Mouse (Mus musculus): ENCODE data around the gene Fcor. TPM values are rescaled to one million over a fixed set of nuclear protein-coding genes. Genes with fewer than 3 reads are reported as not detected.

The Fcor gene
- total and polyA plus RNA-seq, 3 experiments = 0.84 TPM; not detected in 2

DNA sequence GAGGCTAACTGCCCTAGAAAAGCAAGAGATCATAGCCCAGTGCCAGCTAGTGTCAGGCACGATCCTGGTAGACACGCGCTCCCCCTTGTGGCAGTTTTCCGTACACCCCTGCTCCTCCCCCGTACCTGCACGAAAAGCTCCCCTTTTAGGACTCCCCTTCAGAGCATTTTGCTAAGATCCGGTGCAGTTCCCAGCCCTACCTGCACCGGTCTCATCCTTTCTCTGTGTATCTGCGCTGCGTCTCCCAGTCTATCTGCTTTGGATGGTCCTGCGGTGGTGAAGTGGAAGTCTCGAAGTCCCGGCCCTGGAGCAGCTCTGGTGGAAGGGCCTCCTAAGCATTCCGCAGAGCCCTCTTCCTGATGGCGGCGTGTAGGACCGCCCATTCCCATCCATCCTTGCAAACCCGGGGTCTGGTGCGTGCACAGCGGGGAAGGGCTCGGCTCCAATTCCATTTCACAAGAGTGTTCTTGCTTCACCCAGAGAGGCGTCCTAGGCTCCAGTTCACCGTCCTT is at the start of gene Fcor (continued):
- no peak for TF ChIP-seq USF1 (IDR thresholded peaks at IDR 0.05; ENCODE audit: low read depth, low read length)
- no peak; the same call in 1 of the 2 replicates for TF ChIP-seq SIN3A (IDR thresholded peaks at IDR 0.05; ENCODE audit: low read length)

DNA sequence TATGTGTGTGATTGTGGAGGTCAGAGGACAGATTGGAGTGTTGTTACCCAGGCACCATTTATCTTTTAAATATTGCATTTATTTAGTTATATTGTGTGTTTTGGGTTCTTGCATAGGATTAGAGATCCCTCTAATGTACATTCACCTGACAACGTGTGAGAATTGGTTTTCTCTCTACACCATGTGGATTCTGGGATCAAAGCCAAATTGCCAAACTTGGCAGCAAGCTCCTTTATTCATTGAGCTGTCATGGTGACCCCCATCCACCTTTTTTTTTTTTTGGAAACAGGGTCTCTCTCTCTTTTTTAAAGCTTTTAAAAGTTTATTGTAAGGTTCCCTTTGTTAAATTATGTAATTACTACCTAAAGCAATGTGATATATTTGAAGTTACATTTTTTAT is 48.9 kb upstream of the Fcor start:
- no peaks in the 10 kb centered on the region for H3K9me3 ChIP-seq (replicated peaks; ENCODE audit: insufficient read depth, low read length)
- TF ChIP-seq MAFK (IDR thresholded peaks at IDR 0.05; ENCODE audit: borderline replicate concordance, low read depth, low read length) = no peak
- TF ChIP-seq CHD1 (IDR thresholded peaks at IDR 0.05; ENCODE audit: low read depth, low read length) = no peak
- no peak for TF ChIP-seq KAT2A (conservative IDR thresholded peaks at IDR 0.05; ENCODE audit: low read depth, low read length)
- TF ChIP-seq MEF2A (IDR thresholded peaks at IDR 0.05; ENCODE audit: extremely low read depth, insufficient replicate concordance, low read depth, low read length, poor library complexity, severe bottlenecking) = no peak
- no peak for TF ChIP-seq SMC3 (IDR thresholded peaks at IDR 0.05; ENCODE audit: low read depth, low read length)
- TF ChIP-seq E2F4 (IDR thresholded peaks at IDR 0.05; ENCODE audit: borderline replicate concordance, low read depth, low read length) = no peak
- no peak for TF ChIP-seq POLR2A (IDR thresholded peaks at IDR 0.05; ENCODE audit: control insufficient read depth in 1 of 2, insufficient read depth in 1 of 2, low read depth in 1 of 2, low read length in 2 of 2, poor library complexity in 1 of 2)
- no peak for TF ChIP-seq USF1 (IDR thresholded peaks at IDR 0.05; ENCODE audit: low read depth, low read length)
- TF ChIP-seq ELF1 (IDR thresholded peaks at IDR 0.05; ENCODE audit: low read depth, low read length) = no peak
- TF ChIP-seq POLR2AphosphoS2 (IDR thresholded peaks at IDR 0.05; ENCODE audit: low read length) = no peak
- TF ChIP-seq BHLHE40 (IDR thresholded peaks at IDR 0.05; ENCODE audit: borderline replicate concordance, low read depth, low read length) = no peak
- TF ChIP-seq TAL1 (IDR thresholded peaks at IDR 0.05; ENCODE audit: low read length) = no peak
- H3K4me1 ChIP-seq (ENCODE audit: control insufficient read depth in 1 of 2, insufficient read depth in 2 of 2, low read length in 2 of 2) = no peaks in the 10 kb centered on the region
- DNase-seq (ENCODE audit: low read depth, low spot score) = no peak
- no peaks in the 10 kb centered on the region for H3K36me3 ChIP-seq (ENCODE audit: control insufficient read depth in 1 of 2, insufficient read depth in 2 of 2, low read length in 2 of 2)
- H3K4me3 ChIP-seq (ENCODE audit: control insufficient read depth in 1 of 2, insufficient read depth in 1 of 2, low read depth in 2 of 2, low read length in 2 of 2) = no peak overlapping the region
- no peaks in the 10 kb centered on the region for H3K27me3 ChIP-seq (ENCODE audit: control insufficient read depth in 1 of 2, insufficient read depth in 2 of 2, low read length in 2 of 2)
- H3K79me2 ChIP-seq (ENCODE audit: control insufficient read depth, insufficient read depth, low read length, poor library complexity) = no peaks in the 10 kb centered on the region
- H3K27ac ChIP-seq (ENCODE audit: control insufficient read depth, low read depth, low read length) = no peak overlapping the region
- H3K9ac ChIP-seq (ENCODE audit: control insufficient read depth, low read depth, low read length, poor library complexity, severe bottlenecking) = no peak overlapping the region

DNA sequence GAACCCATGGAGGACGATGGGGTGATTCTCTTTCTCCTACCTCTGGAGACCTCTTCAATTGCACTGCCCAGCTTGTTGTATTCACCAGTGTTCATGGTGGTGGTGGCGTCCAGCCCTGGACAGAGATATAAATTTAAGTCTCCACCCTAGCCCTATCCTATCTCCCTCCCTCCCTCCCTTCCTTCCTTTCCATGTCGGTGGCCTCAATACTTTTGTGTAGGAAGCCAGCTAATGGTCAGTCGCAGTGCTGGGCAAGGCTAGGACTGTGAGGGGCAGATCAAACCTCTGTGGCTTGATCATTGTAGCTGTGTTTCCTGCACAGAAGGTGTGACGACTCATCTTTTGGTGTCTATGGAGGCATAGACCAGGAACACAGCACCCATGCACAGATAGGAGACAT is 48.4 kb upstream of the Fcor start, which contains the start of gene Clec4g:
Gene Clec4g (minus strand): TSS at position 101 of the 400 bp plus-strand sequence.
- no peak within 1 kb of the TSS for H3K9ac ChIP-seq (ENCODE audit: control insufficient read depth, low read depth, low read length, poor library complexity, severe bottlenecking)
- no peak for DNase-seq (ENCODE audit: low read depth, low spot score)

More for the DNA sequence above, 48.4 kb upstream of the Fcor start, which contains the start of gene Clec4g:
- H3K79me2 ChIP-seq (ENCODE audit: control insufficient read depth, insufficient read depth, low read length, poor library complexity) = no peaks in the 10 kb centered on the region
- no peaks in the 10 kb centered on the region for H3K36me3 ChIP-seq (ENCODE audit: control insufficient read depth in 1 of 2, insufficient read depth in 2 of 2, low read length in 2 of 2)
- H3K27ac ChIP-seq (ENCODE audit: control insufficient read depth, low read depth, low read length) = no peak within 1 kb of the TSS
- TF ChIP-seq USF1 (IDR thresholded peaks at IDR 0.05; ENCODE audit: low read depth, low read length) (no peak), POLR2AphosphoS2 (IDR thresholded peaks at IDR 0.05; ENCODE audit: low read length) (no peak), ZC3H11A (IDR thresholded peaks at IDR 0.05; ENCODE audit: low read depth, low read length) (no peak), GATA1 (IDR thresholded peaks at IDR 0.05; ENCODE audit: low read depth, low read length) (no peak), BHLHE40 (IDR thresholded peaks at IDR 0.05; ENCODE audit: borderline replicate concordance, low read depth, low read length) (no peak), TCF12 (IDR thresholded peaks at IDR 0.05; ENCODE audit: low read depth, low read length) (no peak), NELFE (IDR thresholded peaks at IDR 0.05; ENCODE audit: low read depth, low read length) (no peak), UBTF (IDR thresholded peaks at IDR 0.05; ENCODE audit: borderline replicate concordance, insufficient read depth, low read depth, low read length) (no peak), ETS1 (IDR thresholded peaks at IDR 0.05; ENCODE audit: low read depth, low read length) (no peak), ZKSCAN1 (IDR thresholded peaks at IDR 0.05; ENCODE audit: low read depth, low read length) (no peak), USF2 (IDR thresholded peaks at IDR 0.05; ENCODE audit: borderline replicate concordance in 1 of 2, insufficient read depth in 1 of 2, low read depth in 1 of 2, low read length in 2 of 2) (no peak), EP300 (IDR thresholded peaks at IDR 0.05; ENCODE audit: low read depth in 1 of 2, low read length in 2 of 2) (no peak), TAL1 (IDR thresholded peaks at IDR 0.05; ENCODE audit: low read length) (no peak), RCOR1 (IDR thresholded peaks at IDR 0.05; ENCODE audit: low read depth, low read length) (no peak), NRF1 (IDR thresholded peaks at IDR 0.05; ENCODE audit: insufficient read depth, low read depth, low read length, poor library complexity, severe bottlenecking) (no peak), GABPA (IDR thresholded peaks at IDR 0.05; ENCODE audit: low read depth, low read length) (no peak), CHD2 (IDR thresholded peaks at IDR 0.05; ENCODE audit: low read length) (no peak), SIN3A (IDR thresholded peaks at IDR 0.05; ENCODE audit: low read length) (no peak), ELF1 (IDR thresholded peaks at IDR 0.05; ENCODE audit: low read depth, low read length) (no peak)
- H3K4me3 ChIP-seq (ENCODE audit: control insufficient read depth in 1 of 2, insufficient read depth in 1 of 2, low read depth in 2 of 2, low read length in 2 of 2) = no peak within 1 kb of the TSS
- no peaks in the 10 kb centered on the region for H3K27me3 ChIP-seq (ENCODE audit: control insufficient read depth in 1 of 2, insufficient read depth in 2 of 2, low read length in 2 of 2)
- H3K9me3 ChIP-seq (replicated peaks; ENCODE audit: insufficient read depth, low read length) = no peaks in the 10 kb centered on the region
- no peaks in the 10 kb centered on the region for H3K4me1 ChIP-seq (ENCODE audit: control insufficient read depth in 1 of 2, insufficient read depth in 2 of 2, low read length in 2 of 2)
